ENCODE assay signal across 8 mouse cellular contexts in genomic region chr7:96915452-96916105, GRCm38 (mm10). TPM values are rescaled to one million over a fixed set of nuclear protein-coding genes. Genes with fewer than 3 reads are reported as not detected.
DNase-seq lines count a peak whose midpoint lies in the region; ATAC-seq lines count a peak whose summit lies in the region.

No protein-coding gene starts in this region.

- no peak overlapping the region for H3K4me3 ChIP-seq in liver, embryonic 11.5 days (ENCODE audit: low read depth, low read length)

- H3K9me3 ChIP-seq in liver, embryonic 11.5 days (ENCODE audit: control insufficient read depth, low read length), result no peaks in the 10 kb centered on the region

- ATAC-seq in liver, embryonic 11.5 days (replicated peaks; ENCODE audit: low FRiP score), result peak; percentile 45

- H3K4me1 ChIP-seq in liver, embryonic 11.5 days (replicated peaks; ENCODE audit: control insufficient read depth, insufficient read depth, low read length), result no peaks in the 10 kb centered on the region

- no peaks in the 10 kb centered on the region for H3K36me3 ChIP-seq in liver, embryonic 11.5 days (ENCODE audit: control insufficient read depth, insufficient read depth, low read length)

- no peak overlapping the region for H3K27ac ChIP-seq in liver, embryonic 11.5 days (ENCODE audit: low read depth, low read length)

- WGBS in liver, embryonic 11.5 days, result 0% methylated on average over 2 of the region's 2 CpGs

- DNase-seq in B cell, adult 2 months, result peak; percentile 65
- peak; percentile 75 for DNase-seq in MN1 (ENCODE audit: low spot score)
- DNase-seq in cerebellum, postnatal 14 days, result peak; percentile 82 to 87
- DNase-seq in gastrocnemius, postnatal 14 days, result peak; percentile 18
- peak; percentile 43 for DNase-seq in kidney, adult 18-20 months
- no peak for DNase-seq in liver, embryonic 11.5 days (ENCODE audit: low spot score)
- peak; percentile 61 for DNase-seq in neural tube, embryonic 10.5 days (ENCODE audit: extremely low spot score, low spot score)
- DNase-seq in thymus, postnatal 14 days, result peak; percentile 57

- no peak overlapping the region for H3K9ac ChIP-seq in liver, embryonic 11.5 days (ENCODE audit: low read depth, low read length)

- intact Hi-C loops in gastrocnemius, postnatal 14 days (cut with DNase I; ENCODE audit: low total_unique reads), result no loop called here

- no peaks in the 10 kb centered on the region for H3K27me3 ChIP-seq in liver, embryonic 11.5 days (replicated peaks; ENCODE audit: control insufficient read depth, insufficient read depth, low read length)

- no peak overlapping the region for H3K4me2 ChIP-seq in liver, embryonic 11.5 days

RNA-seq across cellular contexts. Expression of gene Nars2, which starts 35.7 kb away (rescaled TPM):
- 1 to 10 TPM; 8.6 to 8.7 TPM for total RNA-seq in gastrocnemius, postnatal 14 days (2021)
- 31.2 and 37.6 TPM in 2 replicates for polyA plus RNA-seq in liver, embryonic 11.5 days (2014; fragmentation: Nextera tagmentation; extraction: Ambion mirVana)
